Mouse (Mus musculus) erythroid progenitor cell, adult 5-6 weeks (primary cell): ENCODE data around the gene Ikbke. TPM values are rescaled to one million over a fixed set of nuclear protein-coding genes. Genes with fewer than 3 reads are reported as not detected.

Experiments used
- ATAC-seq: replicated peaks from 2 replicates; pipeline ENCODE4 v1.8.0; 2016; ENCODE audit warnings: moderate number of reproducible peaks, mild to moderate bottlenecking, moderate TSS enrichment, inconsistent platforms; ENCODE audit not compliant: poor library complexity, low FRiP score, severe bottlenecking
- total RNA-seq, 2 experiments: library from RNA; stranded (forward) in 1 of 2; stranded (reverse) in 1 of 2; fragments of 150-400 nt in 1 of 2; fragments of 186-747, 209-891 nt in 1 of 2; gene quantifications; 2 replicates each; pipeline versions ENCODE4 v1.2.3 to v1.2.4; 2015 to 2017; ENCODE audit warnings: low replicate concordance in 2 of 2

Gene Ikbke
- total RNA-seq, 2 experiments from 2014 or later: 2.5 to 4.8 TPM

DNA sequence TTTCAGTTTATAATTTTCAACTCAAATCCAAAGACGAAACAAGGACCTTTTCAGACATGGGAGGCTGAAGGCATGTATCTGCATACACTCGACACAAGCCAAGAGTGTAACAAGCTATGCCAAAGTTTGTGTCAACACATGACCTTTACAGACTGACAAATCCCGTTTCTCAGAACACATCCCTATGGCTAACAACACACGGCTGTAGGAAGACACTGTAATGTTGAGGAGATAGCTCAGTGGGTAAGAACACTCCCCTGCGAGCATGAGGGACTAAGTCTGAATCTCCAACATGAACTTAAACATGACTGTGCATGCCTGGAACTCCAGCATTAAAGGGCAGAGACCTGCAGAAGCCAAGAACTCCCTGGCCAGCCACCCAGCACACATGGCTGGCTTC lies 73.1 kb downstream of the Ikbke start:
- ATAC-seq: no peak

- no peak for ATAC-seq
Observed at GRCm38 (mm10) chr1:131204461-131204860, 74.9 kb downstream of the Ikbke start.

Other genes with a start within 250 kb of the Ikbke start
- gene Mapkapk2, start 181.8 kb downstream of the Ikbke start, total RNA-seq (2015; ENCODE audit: low replicate concordance): 30.3 and 36.9 TPM in 2 replicates
- gene Mapkapk2, start 181.8 kb downstream of the Ikbke start, total RNA-seq (2017; ENCODE audit: low replicate concordance): 16.0 and 23.2 TPM in 2 replicates
- 25.2 and 25.9 TPM in 2 replicates for gene Dyrk3, start 141.3 kb downstream of the Ikbke start, total RNA-seq (2015; ENCODE audit: low replicate concordance)
- gene Dyrk3, start 141.3 kb downstream of the Ikbke start, total RNA-seq (2017; ENCODE audit: low replicate concordance): 14.4 and 23.5 TPM in 2 replicates
- gene Eif2d, start 126.4 kb downstream of the Ikbke start, total RNA-seq (2015; ENCODE audit: low replicate concordance): 28.1 and 29.6 TPM in 2 replicates
- gene Eif2d, start 126.4 kb downstream of the Ikbke start, total RNA-seq (2017; ENCODE audit: low replicate concordance): 14.4 and 19.4 TPM in 2 replicates
- gene Rassf5, start 34.3 kb downstream of the Ikbke start, total RNA-seq (2015; ENCODE audit: low replicate concordance): 12.6 and 14.7 TPM in 2 replicates
- gene Rassf5, start 34.3 kb downstream of the Ikbke start, total RNA-seq (2017; ENCODE audit: low replicate concordance): 5.0 and 17.8 TPM in 2 replicates
- 20.1 and 31.4 TPM in 2 replicates for gene Srgap2, start 247.7 kb upstream of the Ikbke start, total RNA-seq (2015; ENCODE audit: low replicate concordance)
- 22.8 and 31.3 TPM in 2 replicates for gene Srgap2, start 247.7 kb upstream of the Ikbke start, total RNA-seq (2017; ENCODE audit: low replicate concordance)
- gene Fam72a, start 248.3 kb upstream of the Ikbke start, total RNA-seq (2015; ENCODE audit: low replicate concordance): 1.1 TPM in 1 of 2 replicates, not detected in the other
- 1.3 TPM in 1 of 2 replicates, not detected in the other for gene Fam72a, start 248.3 kb upstream of the Ikbke start, total RNA-seq (2017; ENCODE audit: low replicate concordance)